Mouse (Mus musculus) spleen, adult 2 months (tissue): ENCODE measurements around the gene Mthfsd.

Source experiments
- CTCF ChIP-seq: fragments of 200-500 bp; IDR thresholded peaks from 2 replicates; pipeline ENCODE4 v1.5.1; 2011; ENCODE audit warnings: mild to moderate bottlenecking, inconsistent platforms; ENCODE audit not compliant: insufficient read depth, insufficient read length, insufficient replicate concordance; ENCODE audit errors: extremely low read depth
- POLR2A ChIP-seq: fragments of 200-500 bp; IDR thresholded peaks from 2 replicates; pipeline ENCODE4 v1.6.1; 2011; ENCODE audit warnings: low read depth, low read length, inconsistent platforms

DNA sequence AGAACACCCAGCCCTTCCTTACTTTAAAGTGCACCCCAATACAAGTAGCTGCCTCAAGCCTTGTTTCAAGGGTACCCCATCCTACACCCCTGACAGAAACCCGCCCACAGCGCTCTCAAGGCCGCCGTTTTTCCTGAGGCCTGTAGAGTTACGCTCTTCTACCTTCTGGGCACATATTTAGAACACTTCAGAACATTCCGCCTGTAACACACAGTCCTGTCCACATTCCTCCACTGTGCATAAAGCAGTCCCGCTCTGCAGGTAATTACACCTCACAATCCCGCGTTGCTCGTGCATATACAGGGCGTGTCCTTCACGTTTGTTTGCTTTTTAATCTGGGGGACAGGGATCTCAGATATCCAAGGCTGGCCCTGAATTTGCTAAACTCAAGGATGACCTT lies 28.2 kb downstream of the Mthfsd start:
- no peak for TF ChIP-seq CTCF
- no peak for TF ChIP-seq POLR2A
